11 mouse cellular contexts compared by ENCODE assay signal in genomic region chr15:83422299-83422981, GRCm38 (mm10). TPM values are rescaled to one million over a fixed set of nuclear protein-coding genes. Genes with fewer than 3 reads are reported as not detected.
DNase-seq lines count a peak whose midpoint lies in the region; ATAC-seq lines count a peak whose summit lies in the region.
"Had no signal": no experiment of that assay in that cellular context is flagged by ENCODE, and none has a peak within 500 bp of the region (broad histone marks: within the 10 kb centered on the region; RNA-seq: fewer than 3 reads in every experiment).

No protein-coding gene starts in this region.

- H3K4me2 ChIP-seq in heart, embryonic 13.5 days, result peak overlapping the region; percentile 20; the same call in 1 of the 2 replicates
- H3K4me2 ChIP-seq in liver, embryonic 11.5 days, result peak overlapping the region; percentile 64
- H3K4me2 ChIP-seq in forebrain, embryonic 13.5 days, result no peak overlapping the region
- no peak overlapping the region for H3K4me2 ChIP-seq in midbrain, embryonic 14.5 days (ENCODE audit: low read length)

- H3K9me3 ChIP-seq in heart, embryonic 13.5 days, result no peaks in the 10 kb centered on the region
- no peaks in the 10 kb centered on the region for H3K9me3 ChIP-seq in liver, embryonic 11.5 days (ENCODE audit: control insufficient read depth, low read length)
- H3K9me3 ChIP-seq in forebrain, embryonic 13.5 days (replicated peaks), result no peaks in the 10 kb centered on the region
- no peaks in the 10 kb centered on the region for H3K9me3 ChIP-seq in midbrain, embryonic 14.5 days (ENCODE audit: control insufficient read depth, low read length)

- H3K27ac ChIP-seq in heart, embryonic 13.5 days (replicated peaks), result peak overlapping the region; percentile 37
- peak overlapping the region; percentile 94 for H3K27ac ChIP-seq in liver, embryonic 11.5 days (ENCODE audit: low read depth, low read length)
- no peak overlapping the region for H3K27ac ChIP-seq in forebrain, embryonic 13.5 days
- H3K27ac ChIP-seq in midbrain, embryonic 14.5 days (replicated peaks; ENCODE audit: low read depth, low read length), result no peak overlapping the region
- H3K27ac ChIP-seq: macrophage had no signal

- no peaks in the 10 kb centered on the region for H3K36me3 ChIP-seq in heart, embryonic 13.5 days
- no peaks in the 10 kb centered on the region for H3K36me3 ChIP-seq in liver, embryonic 11.5 days (ENCODE audit: control insufficient read depth, insufficient read depth, low read length)
- no peaks in the 10 kb centered on the region for H3K36me3 ChIP-seq in forebrain, embryonic 13.5 days (ENCODE audit: poor library complexity, severe bottlenecking)
- H3K36me3 ChIP-seq in midbrain, embryonic 14.5 days (ENCODE audit: control insufficient read depth, insufficient read depth, low read length), result no peaks in the 10 kb centered on the region

- ATAC-seq in heart, embryonic 13.5 days (ENCODE audit: extremely low read depth, insufficient number of reproducible peaks, low FRiP score, low TSS enrichment), result no peak
- peak; percentile 91 for ATAC-seq in liver, embryonic 11.5 days (replicated peaks; ENCODE audit: low FRiP score)
- no peak for ATAC-seq in forebrain, embryonic 13.5 days
- no peak for ATAC-seq in midbrain, embryonic 14.5 days (ENCODE audit: low FRiP score, low TSS enrichment)

- no peak overlapping the region for H3K4me3 ChIP-seq in heart, embryonic 13.5 days
- peak overlapping the region; percentile 21 for H3K4me3 ChIP-seq in liver, embryonic 11.5 days (ENCODE audit: low read depth, low read length)
- H3K4me3 ChIP-seq in forebrain, embryonic 13.5 days, result no peak overlapping the region
- H3K4me3 ChIP-seq in midbrain, embryonic 14.5 days (replicated peaks; ENCODE audit: low read depth, low read length), result no peak overlapping the region

- WGBS in heart, embryonic 13.5 days, result 64% methylated on average over 15 of the region's 15 CpGs
- 61% methylated on average over 15 of the region's 15 CpGs for WGBS in liver, embryonic 11.5 days
- 93% methylated on average over 15 of the region's 15 CpGs for WGBS in forebrain, embryonic 13.5 days
- 94% methylated on average over 15 of the region's 15 CpGs for WGBS in midbrain, embryonic 14.5 days

- peak overlapping the region; percentile 42; the same call in 1 of the 2 replicates for H3K9ac ChIP-seq in heart, embryonic 13.5 days
- H3K9ac ChIP-seq in liver, embryonic 11.5 days (ENCODE audit: low read depth, low read length), result peak overlapping the region; percentile 47
- H3K9ac ChIP-seq in forebrain, embryonic 13.5 days, result no peak overlapping the region
- H3K9ac ChIP-seq in midbrain, embryonic 14.5 days (replicated peaks; ENCODE audit: low read length), result no peak overlapping the region

- peaks cover 81% of the 10 kb centered on the region for H3K4me1 ChIP-seq in heart, embryonic 13.5 days
- peaks cover 74% of the 10 kb centered on the region for H3K4me1 ChIP-seq in liver, embryonic 11.5 days (replicated peaks; ENCODE audit: control insufficient read depth, insufficient read depth, low read length)
- H3K4me1 ChIP-seq in forebrain, embryonic 13.5 days, result 0 out of 2 replicates have a peak, but pooled peaks cover 9% of the 10 kb centered on the region
- H3K4me1 ChIP-seq in midbrain, embryonic 14.5 days (ENCODE audit: control insufficient read depth, insufficient read depth, low read length), result no peaks in the 10 kb centered on the region

- no peaks in the 10 kb centered on the region for H3K27me3 ChIP-seq in heart, embryonic 13.5 days (replicated peaks)
- no peaks in the 10 kb centered on the region for H3K27me3 ChIP-seq in liver, embryonic 11.5 days (replicated peaks; ENCODE audit: control insufficient read depth, insufficient read depth, low read length)
- H3K27me3 ChIP-seq in forebrain, embryonic 13.5 days, result no peaks in the 10 kb centered on the region
- H3K27me3 ChIP-seq in midbrain, embryonic 14.5 days (ENCODE audit: control insufficient read depth, insufficient read depth, low read length), result no peaks in the 10 kb centered on the region

- no peak for DNase-seq in heart, adult 8-10 months (ENCODE audit: low spot score)
- peak; percentile 63 for DNase-seq in c-Kit-positive CD71-positive TER-119-negative erythroid progenitor cells, embryonic 14.5 days (ENCODE audit: low read depth)
- no peak for DNase-seq in liver, embryonic 11.5 days (ENCODE audit: low spot score)
- DNase-seq in spleen, postnatal 10 days (ENCODE audit: low spot score in 2 of 2), result peak; percentile 62 to 70
- no peak for DNase-seq in cerebellum, adult 11 months
- DNase-seq in midbrain, embryonic 14.5 days, result no peak
- DNase-seq: kidney, adult 9 months; thymus, postnatal 25 days had no signal

RNA-seq across cellular contexts. Expression of gene Pacsin2, which starts 42.0 kb away (rescaled TPM):
- polyA plus RNA-seq in heart, embryonic 13.5 days (2015; fragmentation: Nextera tagmentation; extraction: Ambion mirVana), result 56.8 and 57.8 TPM in 2 replicates
- total RNA-seq in heart, adult 8-10 months (2022), result 100 to 1,000 TPM; 209 to 267 (median 247) TPM
- 82.9 and 89.3 TPM in 2 replicates for polyA plus RNA-seq in liver, embryonic 11.5 days (2014; fragmentation: Nextera tagmentation; extraction: Ambion mirVana)
- 26.0 TPM in 2 replicates for polyA plus RNA-seq in forebrain, embryonic 13.5 days (2015; fragmentation: Nextera tagmentation; extraction: Ambion mirVana)
- polyA plus RNA-seq in midbrain, embryonic 14.5 days (2014; fragmentation: Nextera tagmentation; extraction: Ambion mirVana), result 14.5 and 17.7 TPM in 2 replicates

Comparison
In these comparisons a context has a peak if more than half of its experiments do, and no peak if none do; other contexts are left out.
1. H3K27ac ChIP-seq: peak in heart, embryonic 13.5 days (single experiment) and liver, embryonic 11.5 days (single experiment); none in forebrain, embryonic 13.5 days (single experiment) and midbrain, embryonic 14.5 days (single experiment).
2. H3K4me2 ChIP-seq: peak in heart, embryonic 13.5 days (single experiment) and liver, embryonic 11.5 days (single experiment); none in forebrain, embryonic 13.5 days (single experiment) and midbrain, embryonic 14.5 days (single experiment).
3. H3K9ac ChIP-seq: peak in heart, embryonic 13.5 days (single experiment) and liver, embryonic 11.5 days (single experiment); none in forebrain, embryonic 13.5 days (single experiment) and midbrain, embryonic 14.5 days (single experiment).
4. DNase-seq: peak in c-Kit-positive CD71-positive TER-119-negative erythroid progenitor cells, embryonic 14.5 days (single experiment) and spleen, postnatal 10 days (2 of 2); none in heart, adult 8-10 months (single experiment), liver, embryonic 11.5 days (single experiment), cerebellum, adult 11 months (single experiment) and midbrain, embryonic 14.5 days (single experiment).